Mouse (Mus musculus) lung, adult 2 months (tissue): ENCODE measurements at regions not wholly inside any gene's neighbourhood (a gene's known extent, or its start where the extent isn't known, plus 50 kb on each side); places are given as distances from the start of the nearest gene placed in this dataset.

ENCODE experiments used
- CTCF ChIP-seq: fragments of 200-500 bp; IDR thresholded peaks from 2 replicates; pipeline ENCODE4 v1.5.1; 2011; ENCODE audit warnings: mild to moderate bottlenecking, low read length, control low read depth; ENCODE audit not compliant: insufficient read depth
- POLR2A ChIP-seq: fragments of 200-500 bp; IDR thresholded peaks from 2 replicates; pipeline ENCODE4 v1.6.1; 2011; ENCODE audit warnings: low read depth, mild to moderate bottlenecking, control low read depth, low read length, borderline replicate concordance; ENCODE audit errors: extremely low read depth

GRCm38 (mm10) chr1:169093602-169094354, 437.5 kb downstream of the Nuf2 start:
- no peak for TF ChIP-seq POLR2A
- no peak for TF ChIP-seq CTCF
